Mouse (Mus musculus): ENCODE data around the gene Haao. TPM values are rescaled to one million over a fixed set of nuclear protein-coding genes. Genes with fewer than 3 reads are reported as not detected.

Gene Haao
- polyA plus RNA-seq, 1 experiment from 2014 or later: not detected

GRCm38 (mm10) chr17:83847100-83847499 is 663 bp downstream of the Haao start:
- H3K4me2 ChIP-seq (replicated peaks): no peak overlapping the region
- no peak overlapping the region for H3K9ac ChIP-seq
- WGBS: 89% methylated on average over 6 of the region's 6 CpGs
- DNase-seq (ENCODE audit: low spot score) (no peak), ATAC-seq (ENCODE audit: low FRiP score) (no peak)
- H3K27me3 ChIP-seq (ENCODE audit: control insufficient read depth, insufficient read depth, low read length): no peaks in the 10 kb centered on the region
- no peak overlapping the region for H3K27ac ChIP-seq
- H3K9me3 ChIP-seq (ENCODE audit: control insufficient read depth, low read length): no peaks in the 10 kb centered on the region
- H3K36me3 ChIP-seq (replicated peaks; ENCODE audit: control insufficient read depth, insufficient read depth): no peaks in the 10 kb centered on the region
- peaks cover 7% of the 10 kb centered on the region for H3K4me1 ChIP-seq (replicated peaks; ENCODE audit: control insufficient read depth, insufficient read depth, low read length)
- no peak overlapping the region for H3K4me3 ChIP-seq (replicated peaks; ENCODE audit: low read length)

- ATAC-seq (ENCODE audit: low FRiP score) (no peak), DNase-seq (ENCODE audit: low spot score) (no peak)
- H3K27ac ChIP-seq: no peak overlapping the region
- no peaks in the 10 kb centered on the region for H3K36me3 ChIP-seq (replicated peaks; ENCODE audit: control insufficient read depth, insufficient read depth)
- no peak overlapping the region for H3K4me3 ChIP-seq (replicated peaks; ENCODE audit: low read length)
- no peak overlapping the region for H3K4me2 ChIP-seq (replicated peaks)
- no peaks in the 10 kb centered on the region for H3K9me3 ChIP-seq (ENCODE audit: control insufficient read depth, low read length)
- 86% methylated on average over 21 of the region's 21 CpGs for WGBS
- H3K27me3 ChIP-seq (ENCODE audit: control insufficient read depth, insufficient read depth, low read length): no peaks in the 10 kb centered on the region
- H3K9ac ChIP-seq: no peak overlapping the region
- peaks cover 7% of the 10 kb centered on the region for H3K4me1 ChIP-seq (replicated peaks; ENCODE audit: control insufficient read depth, insufficient read depth, low read length)
Observed at GRCm38 (mm10) chr17:83846301-83847021, 1.3 kb downstream of the Haao start.

GRCm38 (mm10) chr17:83845538-83845937 is 2.2 kb downstream of the Haao start:
- H3K27me3 ChIP-seq (ENCODE audit: control insufficient read depth, insufficient read depth, low read length): no peaks in the 10 kb centered on the region
- H3K4me1 ChIP-seq (replicated peaks; ENCODE audit: control insufficient read depth, insufficient read depth, low read length): peaks cover 7% of the 10 kb centered on the region
- H3K4me3 ChIP-seq (replicated peaks; ENCODE audit: low read length): no peak overlapping the region
- no peak overlapping the region for H3K4me2 ChIP-seq (replicated peaks)
- DNase-seq (ENCODE audit: low spot score) (no peak), ATAC-seq (ENCODE audit: low FRiP score) (no peak)
- H3K27ac ChIP-seq: no peak overlapping the region
- no peak overlapping the region for H3K9ac ChIP-seq
- H3K36me3 ChIP-seq (replicated peaks; ENCODE audit: control insufficient read depth, insufficient read depth): no peaks in the 10 kb centered on the region
- H3K9me3 ChIP-seq (ENCODE audit: control insufficient read depth, low read length): no peaks in the 10 kb centered on the region
- 80% methylated on average over 8 of the region's 8 CpGs for WGBS

- H3K36me3 ChIP-seq (replicated peaks; ENCODE audit: control insufficient read depth, insufficient read depth): no peaks in the 10 kb centered on the region
- H3K4me1 ChIP-seq (replicated peaks; ENCODE audit: control insufficient read depth, insufficient read depth, low read length): peaks cover under 1% of the 10 kb centered on the region
- H3K27ac ChIP-seq: no peak overlapping the region
- WGBS: 47% methylated on average over 7 of the region's 7 CpGs
- H3K9ac ChIP-seq: no peak overlapping the region
- no peaks in the 10 kb centered on the region for H3K27me3 ChIP-seq (ENCODE audit: control insufficient read depth, insufficient read depth, low read length)
- no peaks in the 10 kb centered on the region for H3K9me3 ChIP-seq (ENCODE audit: control insufficient read depth, low read length)
- no peak overlapping the region for H3K4me2 ChIP-seq (replicated peaks)
- no peak overlapping the region for H3K4me3 ChIP-seq (replicated peaks; ENCODE audit: low read length)
- ATAC-seq (ENCODE audit: low FRiP score) (no peak), DNase-seq (ENCODE audit: low spot score) (no peak)
Observed at GRCm38 (mm10) chr17:83843780-83844179, 4.0 kb downstream of the Haao start.

- 85% methylated on average over 5 of the region's 5 CpGs for WGBS
- Histone ChIP-seq H3K9me3 (ENCODE audit: control insufficient read depth, low read length) (no peaks in the 10 kb centered on the region), H3K4me1 (replicated peaks; ENCODE audit: control insufficient read depth, insufficient read depth, low read length) (no peaks in the 10 kb centered on the region), H3K27ac (no peak overlapping the region), H3K4me2 (replicated peaks) (no peak overlapping the region), H3K36me3 (replicated peaks; ENCODE audit: control insufficient read depth, insufficient read depth) (no peaks in the 10 kb centered on the region), H3K4me3 (replicated peaks; ENCODE audit: low read length) (no peak overlapping the region), H3K9ac (no peak overlapping the region), H3K27me3 (ENCODE audit: control insufficient read depth, insufficient read depth, low read length) (no peaks in the 10 kb centered on the region)
- ATAC-seq (ENCODE audit: low FRiP score) (no peak), DNase-seq (ENCODE audit: low spot score) (no peak)
Observed at GRCm38 (mm10) chr17:83841011-83841410, 6.8 kb downstream of the Haao start.

GRCm38 (mm10) chr17:83839132-83839531 is 8.6 kb downstream of the Haao start:
- no peaks in the 10 kb centered on the region for H3K36me3 ChIP-seq (replicated peaks; ENCODE audit: control insufficient read depth, insufficient read depth)
- no peak overlapping the region for H3K4me3 ChIP-seq (replicated peaks; ENCODE audit: low read length)
- no peaks in the 10 kb centered on the region for H3K27me3 ChIP-seq (ENCODE audit: control insufficient read depth, insufficient read depth, low read length)
- no peak for DNase-seq (ENCODE audit: low spot score)
- H3K4me1 ChIP-seq (replicated peaks; ENCODE audit: control insufficient read depth, insufficient read depth, low read length): no peaks in the 10 kb centered on the region
- 61% methylated on average over 9 of the region's 9 CpGs for WGBS
- H3K27ac ChIP-seq: no peak overlapping the region
- H3K9ac ChIP-seq: no peak overlapping the region
- no peaks in the 10 kb centered on the region for H3K9me3 ChIP-seq (ENCODE audit: control insufficient read depth, low read length)
- ATAC-seq (ENCODE audit: low FRiP score): no peak
- no peak overlapping the region for H3K4me2 ChIP-seq (replicated peaks)

GRCm38 (mm10) chr17:83837659-83838190 is 10.0 kb downstream of the Haao start:
- no peak overlapping the region for H3K4me3 ChIP-seq (replicated peaks; ENCODE audit: low read length)
- DNase-seq (ENCODE audit: low spot score) (no peak), ATAC-seq (ENCODE audit: low FRiP score) (no peak)
- no peaks in the 10 kb centered on the region for H3K9me3 ChIP-seq (ENCODE audit: control insufficient read depth, low read length)
- no peaks in the 10 kb centered on the region for H3K27me3 ChIP-seq (ENCODE audit: control insufficient read depth, insufficient read depth, low read length)
- 73% methylated on average over 8 of the region's 8 CpGs for WGBS
- H3K27ac ChIP-seq: no peak overlapping the region
- no peak overlapping the region for H3K4me2 ChIP-seq (replicated peaks)
- no peaks in the 10 kb centered on the region for H3K4me1 ChIP-seq (replicated peaks; ENCODE audit: control insufficient read depth, insufficient read depth, low read length)
- no peak overlapping the region for H3K9ac ChIP-seq
- H3K36me3 ChIP-seq (replicated peaks; ENCODE audit: control insufficient read depth, insufficient read depth): no peaks in the 10 kb centered on the region

GRCm38 (mm10) chr17:83836048-83836447 is 11.7 kb downstream of the Haao start:
- no peak for ATAC-seq (ENCODE audit: low FRiP score)
- 71% methylated on average over 3 of the region's 3 CpGs for WGBS

GRCm38 (mm10) chr17:83834120-83834519 is 13.6 kb downstream of the Haao start:
- ATAC-seq (ENCODE audit: low FRiP score) (no peak), DNase-seq (ENCODE audit: low spot score) (no peak)
- H3K27me3 ChIP-seq (ENCODE audit: control insufficient read depth, insufficient read depth, low read length): no peaks in the 10 kb centered on the region
- H3K4me1 ChIP-seq (replicated peaks; ENCODE audit: control insufficient read depth, insufficient read depth, low read length): no peaks in the 10 kb centered on the region
- H3K36me3 ChIP-seq (replicated peaks; ENCODE audit: control insufficient read depth, insufficient read depth): no peaks in the 10 kb centered on the region
- H3K4me2 ChIP-seq (replicated peaks): no peak overlapping the region
- no peak overlapping the region for H3K27ac ChIP-seq
- no peaks in the 10 kb centered on the region for H3K9me3 ChIP-seq (ENCODE audit: control insufficient read depth, low read length)
- H3K9ac ChIP-seq: no peak overlapping the region
- WGBS: 49% methylated on average over 4 of the region's 4 CpGs
- no peak overlapping the region for H3K4me3 ChIP-seq (replicated peaks; ENCODE audit: low read length)

More at GRCm38 (mm10) chr17:83836048-83836447, 11.7 kb downstream of the Haao start:
- DNase-seq (ENCODE audit: low spot score): no peak
- H3K4me3 ChIP-seq (replicated peaks; ENCODE audit: low read length): no peak overlapping the region
- H3K4me1 ChIP-seq (replicated peaks; ENCODE audit: control insufficient read depth, insufficient read depth, low read length): no peaks in the 10 kb centered on the region
- H3K27ac ChIP-seq: no peak overlapping the region
- no peaks in the 10 kb centered on the region for H3K27me3 ChIP-seq (ENCODE audit: control insufficient read depth, insufficient read depth, low read length)
- no peak overlapping the region for H3K4me2 ChIP-seq (replicated peaks)
- no peak overlapping the region for H3K9ac ChIP-seq
- no peaks in the 10 kb centered on the region for H3K9me3 ChIP-seq (ENCODE audit: control insufficient read depth, low read length)
- no peaks in the 10 kb centered on the region for H3K36me3 ChIP-seq (replicated peaks; ENCODE audit: control insufficient read depth, insufficient read depth)

Measured in hindbrain, embryonic 14.5 days (tissue).